Mouse (Mus musculus) left cerebral cortex, adult 8-10 months (tissue): ENCODE results near the gene Mprip. TPM values are rescaled to one million over a fixed set of nuclear protein-coding genes. Genes with fewer than 3 reads are reported as not detected.
A peak's percentile ranks its signal among the peaks of the same experiment; 100 is the strongest.
"Not testable (repeated sequence)": the region's sequence is repeated elsewhere in the genome, so short reads cannot be mapped to it uniquely, and the experiment has no call there.

Experiments used
- DNase-seq, 2 experiments: peaks; one replicate each; pipeline ENCODE4 v3.0.0; 2022; ENCODE audit warnings: low spot score in 2 of 2
- total RNA-seq, 4 experiments: library from RNA; stranded (reverse); gene quantifications; 2 replicates each; pipeline ENCODE4 v1.2.4; 2022

Gene Mprip
- 100 to 1,000 TPM; 269 to 287 (median 277) TPM for total RNA-seq

DNA sequence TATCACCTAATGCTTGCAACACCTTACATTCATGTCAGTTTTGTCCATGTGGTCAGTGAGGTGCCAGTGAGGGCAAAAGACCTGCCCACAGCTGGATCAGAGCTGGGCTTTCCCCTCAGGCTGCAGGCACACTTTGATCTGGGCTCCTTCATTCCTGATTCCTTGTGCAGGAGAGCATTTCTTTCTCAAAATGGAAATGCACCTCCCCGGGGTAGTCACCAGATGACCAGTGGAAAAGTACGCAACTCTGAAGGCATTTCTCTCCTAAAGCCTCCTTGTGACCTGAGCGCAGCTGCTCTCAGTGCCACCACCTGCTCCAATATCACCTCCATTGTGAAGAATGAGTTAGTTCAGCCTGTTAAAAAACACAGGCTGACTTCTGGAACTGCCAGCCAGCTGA, at the start of gene Mprip:
Mprip (plus strand) TSS at position 301 of the 400 bp plus-strand sequence.
- DNase-seq, result no peak

DNA sequence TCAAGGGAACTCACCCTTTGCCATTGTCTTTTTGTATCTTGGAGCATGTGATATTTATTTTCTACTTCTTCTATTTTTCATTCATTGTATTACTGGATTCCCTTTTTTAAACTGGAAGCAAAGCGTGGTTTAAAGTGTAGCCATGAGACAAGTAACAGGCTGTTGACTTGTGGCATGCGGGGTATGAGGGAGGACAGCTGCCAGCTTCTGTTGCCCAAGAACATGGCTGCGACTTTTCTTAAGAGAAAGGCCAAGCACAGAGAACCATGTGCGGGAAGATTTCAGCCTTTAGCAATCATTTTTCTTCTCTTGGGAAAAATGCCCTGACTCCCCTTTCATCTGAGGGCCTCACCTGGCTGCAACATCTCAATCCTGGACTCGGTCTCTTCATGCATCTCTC, 49.5 kb upstream of the Mprip start:
- no peak for DNase-seq

DNA sequence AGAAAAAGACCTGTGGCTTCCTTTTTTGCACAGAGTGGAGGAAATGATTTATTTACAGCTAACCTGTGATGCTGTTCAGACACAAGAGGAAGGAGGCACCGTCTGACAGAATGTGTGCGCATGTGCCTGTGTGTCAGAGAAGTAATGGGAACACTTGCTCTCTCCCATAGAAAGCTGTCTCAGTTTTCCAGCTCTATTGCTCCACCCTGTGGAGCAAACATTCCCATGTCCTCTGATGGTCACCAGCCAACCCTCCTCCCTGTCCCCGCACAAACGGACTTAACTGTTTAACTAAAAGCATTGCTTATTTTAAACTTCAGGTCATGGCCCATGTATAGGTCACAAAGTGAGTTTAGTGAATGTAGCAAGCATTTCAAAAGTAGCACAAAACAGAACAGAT, 47.0 kb upstream of the Mprip start:
- no peak for DNase-seq

DNA sequence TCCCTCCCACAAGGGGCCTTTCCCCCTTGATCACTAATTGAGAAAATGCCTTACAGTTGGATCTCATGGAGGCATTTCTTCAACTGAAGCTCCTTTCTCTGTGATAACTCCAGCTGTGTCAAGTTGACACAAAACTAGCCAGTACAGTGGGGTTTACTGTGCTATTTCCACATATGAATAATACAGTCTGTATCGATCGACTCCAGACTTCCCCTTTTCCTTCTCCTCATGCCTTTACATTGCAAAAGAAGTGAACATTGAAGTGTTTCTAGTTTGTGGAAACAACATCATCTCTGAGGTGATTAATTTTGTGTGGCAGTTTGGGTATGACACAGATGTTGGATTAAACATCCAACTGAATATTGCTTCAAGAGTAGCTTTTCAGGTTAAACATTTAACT, 44.1 kb upstream of the Mprip start:
- DNase-seq, result not testable (repeated sequence)

DNA sequence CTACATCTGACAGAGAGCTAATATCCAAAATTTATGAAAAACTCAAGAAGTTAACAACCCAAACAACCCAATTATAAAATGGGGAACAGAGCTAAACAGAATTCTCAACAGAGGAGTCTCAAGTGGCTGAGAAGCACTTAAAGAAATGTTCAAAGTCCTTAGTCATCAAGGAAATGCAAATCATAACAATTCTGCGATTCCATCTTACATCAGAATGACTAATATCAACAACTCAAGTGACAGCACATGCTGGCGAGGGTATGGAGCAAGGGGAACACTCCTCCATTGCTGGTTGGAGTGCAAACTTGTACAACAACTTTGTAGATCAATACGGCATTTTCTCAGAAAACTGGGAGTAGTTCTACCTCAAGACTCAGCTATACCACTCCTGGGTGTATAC, 38.9 kb upstream of the Mprip start:
- DNase-seq, result no peak

DNA sequence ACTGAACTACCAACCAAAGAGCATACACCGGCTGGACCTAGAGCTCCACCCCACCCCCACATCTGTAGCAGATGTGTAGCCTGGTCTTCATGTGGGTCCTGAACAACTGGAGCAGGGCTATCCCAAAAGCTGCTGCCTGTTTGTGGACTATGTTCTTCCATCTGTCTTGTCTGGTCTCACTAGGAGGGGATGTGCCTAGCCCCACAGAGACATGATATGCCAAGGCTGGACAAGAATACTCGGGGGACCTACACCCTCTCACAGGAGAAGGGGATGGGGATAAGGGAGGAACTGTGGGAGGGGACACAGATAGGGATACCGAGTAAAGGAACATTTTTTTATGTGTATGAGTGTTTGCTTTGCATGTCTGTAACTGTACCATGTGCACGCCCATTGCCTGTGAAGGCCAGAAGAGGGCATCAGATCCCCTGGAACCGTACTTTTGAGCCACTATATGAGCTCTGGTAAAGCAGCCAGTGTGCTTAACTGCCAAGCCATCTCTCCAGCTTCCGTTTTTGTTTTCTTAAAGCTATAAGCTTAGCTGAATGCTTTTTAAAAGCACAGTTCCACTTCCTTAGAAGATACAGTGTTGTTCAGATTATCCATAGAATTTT, 37.0 kb upstream of the Mprip start:
- peak; percentile 15 to 39 for DNase-seq

DNA sequence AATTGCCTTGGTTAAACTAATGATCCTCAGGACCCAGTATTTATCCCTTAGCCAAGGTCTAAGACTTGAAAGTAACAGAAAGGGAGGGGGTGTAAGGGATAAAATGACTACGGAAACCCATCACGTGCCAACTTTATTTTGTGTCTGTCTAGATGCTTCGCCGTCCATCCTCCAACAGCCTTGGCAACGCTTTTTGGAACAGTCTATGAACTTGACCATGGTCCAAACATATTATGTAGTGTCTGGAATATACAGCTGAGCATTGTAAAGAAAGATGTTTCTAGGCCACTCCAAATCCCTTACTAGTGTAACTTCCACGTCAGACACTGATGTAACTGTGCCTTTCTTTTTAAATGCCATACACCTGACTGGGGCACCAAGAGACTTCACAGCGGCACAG, 34.9 kb upstream of the Mprip start:
- DNase-seq, result no peak

DNA sequence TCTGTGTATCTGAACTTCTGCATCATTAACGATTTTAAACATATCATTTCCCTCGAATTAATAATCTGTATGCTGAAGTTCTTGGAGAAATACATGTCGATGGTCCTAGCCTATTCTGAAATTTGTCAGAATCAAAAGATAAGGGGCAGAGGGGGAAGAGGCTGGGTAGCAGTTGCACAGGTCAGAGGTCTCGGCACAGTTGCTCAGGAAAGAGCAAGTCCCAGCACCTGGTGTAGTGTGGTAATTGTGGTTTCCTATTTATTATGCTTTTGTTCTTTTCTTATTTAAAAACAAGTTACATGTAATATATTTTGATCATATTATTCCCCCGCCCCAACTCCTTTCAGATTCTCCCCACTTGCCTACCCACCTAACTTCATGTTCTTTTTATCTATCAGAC, 32.9 kb upstream of the Mprip start:
- no peak for DNase-seq

DNA sequence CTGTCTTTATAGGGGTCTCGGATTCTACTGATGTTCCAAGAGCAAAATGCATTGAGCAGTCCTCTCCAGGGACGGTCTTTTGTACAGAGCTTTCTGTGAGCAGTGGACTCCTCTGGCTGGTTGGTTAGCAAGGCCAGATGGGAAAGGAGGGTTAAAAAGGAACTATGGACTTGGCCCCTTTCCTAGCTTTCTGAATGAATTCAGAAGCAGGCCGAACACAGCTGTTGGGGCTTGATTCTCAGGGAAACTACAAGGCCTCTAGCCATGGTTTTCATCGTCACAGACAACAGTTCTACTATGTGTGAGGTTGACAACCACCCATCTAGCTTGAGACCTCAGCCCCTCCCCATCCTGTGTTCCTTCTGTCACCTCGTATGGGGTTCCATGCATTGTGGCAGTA, 31.2 kb upstream of the Mprip start:
- no peak for DNase-seq

DNA sequence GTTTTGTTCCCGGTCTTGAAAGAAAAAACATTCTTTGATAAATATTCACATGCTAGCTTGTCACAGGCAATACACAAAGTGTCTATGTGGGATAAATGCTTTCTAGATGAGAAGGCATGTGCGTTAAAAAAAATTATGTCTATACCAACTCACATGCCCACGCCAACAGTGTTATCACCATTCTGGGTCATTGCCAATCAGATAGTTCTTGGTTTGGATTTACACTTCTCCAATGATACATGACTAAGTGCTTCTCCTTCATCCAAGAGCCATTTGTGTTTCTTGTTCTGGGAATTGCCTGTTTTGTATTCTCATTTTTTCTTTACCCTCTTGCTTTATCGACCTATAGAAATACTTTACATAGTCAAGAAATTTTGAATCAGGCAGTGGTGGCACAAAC, 29.1 kb upstream of the Mprip start:
- DNase-seq, result no peak

DNA sequence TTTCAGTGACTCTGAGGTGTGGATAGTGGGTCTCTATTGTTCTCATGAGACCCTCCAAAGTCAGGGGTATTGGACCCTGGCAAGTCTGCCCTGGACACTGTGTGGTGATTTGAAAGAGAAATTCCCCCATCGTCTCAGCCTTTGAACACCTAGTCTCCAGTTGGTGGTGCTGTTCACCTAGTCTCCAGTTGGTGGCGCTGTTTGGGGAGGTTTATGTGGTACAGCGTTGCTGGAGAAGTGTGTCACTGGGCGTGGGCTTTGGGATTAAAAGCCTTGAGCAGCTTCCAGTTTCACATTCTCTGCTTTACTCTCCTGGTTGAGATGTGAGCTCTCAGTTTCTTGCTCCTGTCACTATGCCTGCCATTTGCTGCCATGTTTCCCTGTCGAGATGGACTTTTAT, 28.1 kb upstream of the Mprip start:
- peak in 1 of 2 experiments; percentile 36 for DNase-seq

DNA sequence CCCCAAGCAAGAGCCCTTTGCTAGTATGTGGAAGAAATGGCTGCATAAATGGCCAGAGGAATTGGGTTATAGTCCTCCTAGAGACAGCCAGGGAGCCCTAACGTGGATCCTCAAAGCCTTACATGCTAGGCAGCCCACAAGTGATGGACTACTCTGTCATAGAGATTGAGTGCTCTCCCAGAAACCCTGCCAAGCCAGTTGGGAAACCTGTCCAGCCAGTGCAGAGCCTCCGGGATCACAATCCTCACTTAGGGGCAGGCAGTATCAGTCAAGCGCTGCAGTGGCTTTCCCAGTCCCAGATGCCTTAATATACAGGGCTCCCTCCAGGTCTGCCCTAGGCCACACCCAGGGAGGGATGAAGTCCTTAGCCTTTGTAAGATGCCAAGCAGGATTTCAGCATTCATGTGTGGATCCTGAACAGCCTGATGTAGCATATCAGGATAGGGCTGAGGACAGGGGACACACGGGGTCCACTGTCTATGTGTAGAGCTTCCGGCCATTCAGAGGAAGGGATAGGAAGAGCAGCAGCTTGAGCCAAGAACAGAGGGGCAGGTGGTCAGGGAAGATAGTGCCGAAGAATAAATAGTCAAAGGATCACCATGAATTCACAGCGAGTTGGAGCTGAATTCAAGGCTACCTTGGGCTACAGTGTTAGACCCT, 27.0 kb upstream of the Mprip start:
- no peak for DNase-seq

DNA sequence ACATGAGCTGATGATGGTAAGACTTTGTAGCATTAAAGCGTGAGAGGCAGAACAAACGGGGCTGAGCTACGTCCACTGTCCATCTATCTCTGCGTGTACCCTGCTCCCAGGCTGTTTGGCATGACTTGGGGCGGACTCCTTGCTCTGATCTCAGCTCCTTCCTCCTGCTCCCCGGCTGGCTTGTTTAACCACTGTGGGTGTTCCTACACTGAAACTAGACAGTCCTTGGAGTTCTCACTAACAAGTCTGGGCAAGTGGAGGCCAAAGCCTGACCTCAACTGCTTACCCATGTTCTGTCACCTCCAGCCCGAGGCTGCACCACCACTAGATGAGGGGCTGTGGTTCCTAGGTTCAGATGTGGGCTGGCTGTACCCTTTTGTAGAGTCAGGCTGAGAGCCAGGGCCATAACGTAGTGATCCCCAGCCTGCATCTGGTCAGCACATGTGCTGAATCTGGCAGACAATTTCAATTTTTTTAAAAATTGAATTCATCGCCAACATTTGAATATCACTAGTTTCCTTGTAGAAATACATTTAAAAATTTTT, 25.8 kb upstream of the Mprip start:
- no peak for DNase-seq

DNA sequence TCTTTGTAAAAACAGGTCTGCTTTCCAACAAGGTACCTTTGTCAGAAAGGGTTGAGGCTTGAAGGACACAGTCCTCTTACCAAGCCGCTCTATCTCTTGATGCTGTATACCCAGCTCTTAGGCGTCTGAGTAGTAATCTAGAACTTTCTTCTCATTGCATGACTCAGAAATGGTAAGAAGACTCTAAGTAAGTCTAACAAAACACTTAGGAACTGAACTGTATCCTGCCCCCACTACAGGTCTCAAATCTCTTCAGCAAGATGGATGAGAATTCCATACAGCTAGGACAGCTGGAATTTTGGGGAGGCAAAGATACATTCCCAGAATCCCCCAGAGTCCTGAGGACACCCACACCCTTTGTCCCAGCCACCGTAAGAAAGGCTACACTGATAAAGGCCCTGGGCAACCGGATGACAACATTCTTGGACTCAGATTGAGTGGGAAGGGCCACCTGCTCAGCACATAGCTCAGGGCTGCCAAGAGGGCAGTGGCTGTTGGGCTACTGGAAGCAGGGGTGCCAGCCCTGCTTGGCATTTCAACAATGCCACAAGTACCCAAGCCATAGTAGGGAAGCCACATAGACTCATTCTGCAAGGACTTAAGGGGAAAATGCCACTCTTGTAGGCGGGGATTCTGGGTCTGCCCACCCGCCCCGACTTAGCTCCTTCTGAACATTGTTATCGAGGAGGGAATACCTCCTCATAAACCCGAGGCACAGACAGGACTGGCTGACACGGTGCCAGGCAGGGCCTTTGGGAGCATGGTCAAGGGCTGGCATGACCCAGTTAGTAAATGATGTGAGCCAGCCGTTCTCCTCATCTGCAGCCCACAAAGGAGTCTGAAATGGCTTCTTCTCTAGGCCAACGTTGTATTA, 25.0 kb upstream of the Mprip start:
- no peak for DNase-seq

DNA sequence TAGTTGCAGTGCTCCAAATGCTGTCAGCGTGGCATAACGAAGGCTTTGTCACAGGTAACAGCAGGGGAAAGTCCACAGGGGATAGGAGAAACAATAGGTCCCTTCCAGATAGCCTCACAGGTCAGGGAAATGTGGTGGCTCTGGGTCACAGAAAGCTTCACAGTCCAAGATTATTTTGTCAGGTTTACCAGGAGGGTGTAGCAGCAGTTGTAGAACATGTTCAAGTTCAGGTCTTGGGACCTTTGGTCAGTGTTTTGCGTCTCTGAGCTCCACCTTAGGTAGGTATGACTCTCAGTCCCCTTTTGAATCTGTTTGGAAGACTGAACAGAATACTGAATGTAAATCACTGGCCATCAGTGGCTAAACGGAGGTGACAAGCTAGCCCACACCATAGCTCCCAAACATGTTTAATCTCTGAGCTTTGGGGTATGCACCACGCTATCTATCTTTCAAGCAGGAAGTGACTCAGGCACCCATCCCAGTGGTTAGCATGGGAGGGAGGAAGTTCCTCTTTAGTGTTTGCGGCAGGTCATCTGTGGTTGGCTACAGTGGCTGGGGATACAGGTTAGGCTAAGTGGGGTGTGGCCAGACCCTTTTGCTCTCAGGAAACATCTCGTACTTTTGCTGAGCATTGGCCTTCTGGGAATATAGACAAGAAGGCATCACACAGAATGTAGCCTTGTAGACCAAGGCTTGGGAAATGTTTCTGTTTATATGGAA, 24.2 kb upstream of the Mprip start:
- no peak for DNase-seq

DNA sequence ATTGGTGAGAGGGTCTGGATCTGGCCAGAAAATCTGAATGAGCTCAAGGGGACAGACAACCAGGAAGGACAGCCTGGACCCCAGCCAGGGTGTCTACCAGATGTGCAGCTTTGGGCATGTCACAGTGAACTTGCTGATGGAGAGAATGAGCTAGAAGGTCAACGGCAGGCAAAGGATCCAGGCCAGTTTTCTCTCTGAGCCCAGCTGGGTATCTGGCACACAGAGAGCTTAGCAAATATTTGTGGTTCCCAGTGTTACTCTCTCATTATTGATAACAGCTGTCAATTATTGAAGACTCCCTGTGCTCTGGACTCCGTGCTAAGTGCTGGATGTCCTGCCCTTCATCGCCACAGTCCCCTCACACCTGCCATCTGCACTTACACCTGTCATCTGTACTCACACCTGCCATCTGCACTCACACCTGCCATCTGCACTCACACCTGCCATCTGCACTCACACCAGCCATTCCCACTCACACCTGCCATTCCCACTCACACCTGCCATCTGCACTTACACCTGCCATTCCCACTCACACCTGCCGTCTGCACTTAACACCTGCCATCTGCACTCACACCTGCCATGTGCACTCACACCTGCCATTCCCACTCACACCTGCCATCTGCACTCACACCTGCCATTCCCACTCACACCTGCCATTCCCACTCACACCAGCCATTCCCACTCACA, 21.0 kb upstream of the Mprip start:
- no peak for DNase-seq

DNA sequence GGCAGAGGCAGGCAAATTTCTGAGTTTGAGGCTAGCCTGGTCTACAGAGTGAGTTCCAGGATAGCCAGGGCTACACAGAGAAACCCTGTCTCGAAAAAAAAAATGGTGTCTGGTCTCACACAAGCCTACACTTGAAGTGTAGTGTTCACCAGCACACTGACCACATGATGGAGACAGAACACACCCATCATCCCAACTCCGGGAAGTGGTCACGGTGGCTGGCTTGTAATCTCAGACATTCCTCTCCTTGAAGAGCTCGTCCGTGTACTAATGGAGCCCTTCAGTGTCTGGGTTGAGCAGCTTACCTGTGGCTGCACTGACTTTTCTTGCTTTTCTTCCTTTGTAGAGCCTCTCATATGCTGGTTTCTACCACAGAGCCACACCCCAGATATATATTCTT, 19.9 kb upstream of the Mprip start:
- DNase-seq, result no peak

DNA sequence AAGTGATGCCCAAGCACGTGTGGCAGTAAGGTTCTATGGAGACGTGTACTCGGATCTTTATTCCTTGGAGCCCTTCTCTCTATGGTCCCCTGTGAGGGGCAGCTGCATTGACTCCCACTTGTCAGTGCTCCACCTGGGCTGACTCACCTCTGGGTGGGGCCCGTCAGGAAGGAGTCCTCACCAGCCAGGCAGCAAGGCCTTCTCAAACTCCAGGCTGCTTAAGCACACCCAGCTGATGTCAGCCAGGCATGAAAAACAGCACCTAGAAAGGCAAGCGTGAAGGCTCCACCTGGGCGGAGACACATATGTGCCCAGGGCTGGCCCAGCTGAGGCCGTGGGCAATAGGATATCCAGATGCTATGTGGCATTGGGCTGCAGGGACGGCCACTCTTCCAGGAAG, 18.7 kb upstream of the Mprip start:
- no peak for DNase-seq

DNA sequence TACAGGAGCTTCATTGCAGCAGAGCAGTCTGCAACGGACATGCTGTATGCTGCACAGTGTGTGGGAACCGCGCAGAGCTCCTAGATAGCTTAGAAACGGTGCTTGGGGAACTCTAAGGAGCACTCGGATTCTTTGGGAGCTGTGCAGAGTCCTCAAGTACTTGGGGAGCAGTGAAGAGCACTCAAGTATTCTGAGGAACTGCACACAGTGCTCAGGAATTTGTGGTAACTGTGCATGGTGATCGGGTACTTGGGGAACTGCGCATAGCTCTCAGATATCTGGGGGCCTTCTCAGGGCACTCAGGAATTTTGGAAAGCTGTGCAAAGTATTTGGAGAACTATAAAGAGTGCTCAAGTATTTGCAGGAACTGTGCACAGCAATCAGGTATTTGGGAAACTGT, 16.1 kb upstream of the Mprip start:
- DNase-seq, result no peak

DNA sequence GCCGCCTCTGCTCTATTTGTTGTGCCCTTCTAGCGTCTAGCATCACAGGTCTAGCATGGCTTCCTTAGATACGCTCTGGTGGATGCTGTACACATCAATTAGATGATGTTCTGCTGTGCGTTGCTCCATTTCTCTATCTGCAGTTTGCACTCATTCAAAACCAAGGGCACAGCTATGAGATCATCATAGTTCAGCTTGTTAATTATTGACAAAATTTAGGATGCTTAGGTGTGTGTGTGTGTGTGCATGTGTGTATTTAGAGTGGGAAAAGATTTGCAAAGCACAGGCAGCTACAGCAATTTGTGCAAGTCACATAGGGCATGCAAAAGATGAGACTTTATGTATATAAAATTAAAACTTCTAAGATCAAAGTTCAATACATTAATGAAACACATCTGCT, 12.0 kb upstream of the Mprip start:
- DNase-seq, result no peak

DNA sequence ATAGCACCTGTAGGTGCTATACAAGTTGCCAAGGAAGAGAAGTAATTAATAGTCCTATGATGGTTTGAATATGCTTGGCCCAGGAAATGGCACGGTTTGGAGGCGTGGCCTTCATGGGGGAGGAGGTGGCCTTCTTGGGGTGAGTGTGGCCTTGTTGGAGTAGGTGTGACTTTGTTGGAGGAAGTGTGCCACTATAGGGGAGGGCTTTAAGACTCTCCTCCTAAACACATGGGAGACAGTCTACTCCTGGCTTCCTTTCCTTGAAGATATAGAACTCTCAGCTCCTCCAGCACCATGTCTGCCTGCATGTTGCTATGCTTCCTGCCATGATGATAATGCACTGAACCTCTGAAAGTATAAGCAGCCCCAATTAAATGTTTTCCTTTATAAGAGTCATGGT, 8.1 kb upstream of the Mprip start:
- DNase-seq, result no peak
